Mouse (Mus musculus): ENCODE results near the gene Akt1s1. TPM values are rescaled to one million over a fixed set of nuclear protein-coding genes. Genes with fewer than 3 reads are reported as not detected.

Gene Akt1s1
- total and polyA plus RNA-seq, 3 experiments = 9.5 to 24.2 (median 23.3) TPM

DNA sequence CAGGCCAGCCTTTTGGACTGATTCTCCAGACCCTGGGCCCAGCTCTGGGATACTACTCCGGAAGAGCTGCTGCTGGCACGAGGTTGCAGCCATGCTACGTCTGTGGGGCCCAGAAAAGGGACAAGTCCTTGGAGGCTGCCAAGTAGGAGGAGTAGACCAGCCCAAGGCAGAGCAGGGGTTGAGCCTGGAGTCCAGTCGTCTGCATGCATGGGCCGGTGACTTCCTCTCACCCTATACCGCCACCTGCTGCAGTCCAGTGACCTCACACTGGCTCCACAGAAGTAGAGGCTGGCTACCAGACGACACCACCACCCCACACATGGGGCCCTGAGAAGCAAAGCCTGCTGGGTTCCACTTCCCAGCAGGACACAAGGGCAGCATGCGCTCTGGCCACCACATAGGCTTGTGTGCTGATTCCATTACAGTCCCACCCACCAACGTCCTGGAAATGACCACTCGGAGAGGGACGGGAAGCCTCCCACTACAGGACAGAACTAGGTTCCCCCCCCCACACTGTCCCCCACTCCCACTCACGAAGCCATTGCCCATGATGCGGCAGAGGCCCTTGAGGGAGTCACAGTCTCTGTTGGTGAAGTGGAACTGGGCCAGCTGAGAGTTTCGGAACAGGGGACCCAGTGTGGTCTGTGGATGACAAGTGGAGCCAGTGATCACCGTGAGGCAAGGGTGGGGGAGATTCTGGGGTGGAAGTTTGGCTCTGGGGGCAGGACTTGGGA lies 17.7 kb downstream of the Akt1s1 start:
- Histone ChIP-seq H3K27ac (ENCODE audit: insufficient read depth, low read depth) (no peak overlapping the region), H3K9me3 (replicated peaks; ENCODE audit: low read length) (no peaks in the 10 kb centered on the region), H3K4me1 (ENCODE audit: control insufficient read depth in 1 of 2, insufficient read depth in 2 of 2) (peaks cover 31 to 51% of the 10 kb centered on the region in 2 experiments), H3K4me3 (replicated peaks in 1 of 3; ENCODE audit: low read depth in 2 of 3, low read length in 2 of 3, poor library complexity in 1 of 3) (no peak overlapping the region), H3K36me3 (replicated peaks in 1 of 2; ENCODE audit: control insufficient read depth in 1 of 2, insufficient read depth in 1 of 2, low read length in 1 of 2) (peaks cover 38 to 49% of the 10 kb centered on the region in 2 experiments), H3K9ac (ENCODE audit: insufficient read depth, low read depth) (no peak overlapping the region), H3K4me2 (ENCODE audit: insufficient read depth, low read depth, poor library complexity, severe bottlenecking) (no peak overlapping the region), H3K27me3 (replicated peaks) (peaks cover 21% of the 10 kb centered on the region), H3K79me2 (replicated peaks; ENCODE audit: control insufficient read depth, extremely low read depth, insufficient read depth, poor library complexity, severe bottlenecking) (no peaks in the 10 kb centered on the region)
- no peak for DNase-seq (ENCODE audit: extremely low read depth)
- in situ Hi-C loops (cut with MboI; ENCODE audit: low pct_ligation_motif_present, low pct_unique_long_range_greater_than_20kb, low sequenced_read_pairs) = no loop called here
- TF ChIP-seq CHD1 (IDR thresholded peaks at IDR 0.05; ENCODE audit: low read depth, low read length) (no peak), SIN3A (IDR thresholded peaks at IDR 0.05; ENCODE audit: low read length) (no peak), NELFE (IDR thresholded peaks at IDR 0.05; ENCODE audit: low read depth, low read length) (no peak), MYC (IDR thresholded peaks at IDR 0.05; ENCODE audit: low read depth, low read length) (no peak), ZNF384 (IDR thresholded peaks at IDR 0.05; ENCODE audit: low read depth, low read length) (no peak), MXI1 (IDR thresholded peaks at IDR 0.05; ENCODE audit: low read depth, low read length) (no peak), UBTF (IDR thresholded peaks at IDR 0.05; ENCODE audit: low read depth, low read length) (no peak), ETS1 (conservative IDR thresholded peaks at IDR 0.05; ENCODE audit: low read depth, low read length) (no peak), TBP (conservative IDR thresholded peaks at IDR 0.05; ENCODE audit: low read depth, low read length) (no peak), ZC3H11A (IDR thresholded peaks at IDR 0.05; ENCODE audit: low read depth, low read length) (no peak), HCFC1 (IDR thresholded peaks at IDR 0.05; ENCODE audit: low read depth, low read length) (no peak), MEF2A (IDR thresholded peaks at IDR 0.05; ENCODE audit: borderline replicate concordance, low read depth, low read length) (no peak), JUND (conservative IDR thresholded peaks at IDR 0.05; ENCODE audit: low read depth, low read length) (no peak), RAD21 (IDR thresholded peaks at IDR 0.05; ENCODE audit: low read depth, low read length) (peak; percentile 18), POLR2AphosphoS2 (IDR thresholded peaks at IDR 0.05; ENCODE audit: low read depth, low read length) (no peak), E2F4 (IDR thresholded peaks at IDR 0.05; ENCODE audit: insufficient replicate concordance, low read depth, low read length) (no peak), TCF12 (IDR thresholded peaks at IDR 0.05; ENCODE audit: low read depth, low read length) (no peak), EP300 (IDR thresholded peaks at IDR 0.05; ENCODE audit: low read length) (no peak), USF1 (IDR thresholded peaks at IDR 0.05; ENCODE audit: low read depth, low read length) (no peak), SMC3 (IDR thresholded peaks at IDR 0.05; ENCODE audit: low read depth, low read length) (peak; percentile 20; the same call in 1 of the 2 replicates), CTCF (conservative IDR thresholded peaks at IDR 0.05 in 1 of 2, IDR thresholded peaks at IDR 0.05 in 1 of 2; ENCODE audit: low read depth in 2 of 2, low read length in 2 of 2) (peak in 1 of 2 experiments; percentile 47; a peak in 2 of 4 replicates), NRF1 (IDR thresholded peaks at IDR 0.05; ENCODE audit: low read depth, low read length) (no peak), KAT2A (IDR thresholded peaks at IDR 0.05; ENCODE audit: insufficient replicate concordance, low read length) (no peak), PAX5 (IDR thresholded peaks at IDR 0.05; ENCODE audit: low read length) (no peak), BHLHE40 (IDR thresholded peaks at IDR 0.05; ENCODE audit: low read depth, low read length) (no peak), POLR2A (IDR thresholded peaks at IDR 0.05; ENCODE audit: low read depth, low read length) (no peak), ELF1 (IDR thresholded peaks at IDR 0.05; ENCODE audit: low read depth, low read length) (0 out of 2 replicates have a peak, but pooled peaks have one; percentile 13), CHD2 (IDR thresholded peaks at IDR 0.05; ENCODE audit: low read length) (no peak)
- dilution Hi-C loops (cut with MboI; ENCODE audit: extremely low pct_ligation_motif_present, extremely low pct_unique_long_range_greater_than_20kb, low sequenced_read_pairs) = no loop called here

All from CH12.LX (cell line).